Mouse (Mus musculus) regulatory T cell (primary cell): ENCODE data around the gene Zbtb6.

Experiments used
- in situ Hi-C: fragments of 300-600 bp; cut with MboI, MseI; formaldehyde crosslinking; loops from one replicate; pipeline ENCODE4 v1.15.1; 2025; ENCODE audit warnings: high pct_unique_total_duplicates

Zbtb6 gene

DNA sequence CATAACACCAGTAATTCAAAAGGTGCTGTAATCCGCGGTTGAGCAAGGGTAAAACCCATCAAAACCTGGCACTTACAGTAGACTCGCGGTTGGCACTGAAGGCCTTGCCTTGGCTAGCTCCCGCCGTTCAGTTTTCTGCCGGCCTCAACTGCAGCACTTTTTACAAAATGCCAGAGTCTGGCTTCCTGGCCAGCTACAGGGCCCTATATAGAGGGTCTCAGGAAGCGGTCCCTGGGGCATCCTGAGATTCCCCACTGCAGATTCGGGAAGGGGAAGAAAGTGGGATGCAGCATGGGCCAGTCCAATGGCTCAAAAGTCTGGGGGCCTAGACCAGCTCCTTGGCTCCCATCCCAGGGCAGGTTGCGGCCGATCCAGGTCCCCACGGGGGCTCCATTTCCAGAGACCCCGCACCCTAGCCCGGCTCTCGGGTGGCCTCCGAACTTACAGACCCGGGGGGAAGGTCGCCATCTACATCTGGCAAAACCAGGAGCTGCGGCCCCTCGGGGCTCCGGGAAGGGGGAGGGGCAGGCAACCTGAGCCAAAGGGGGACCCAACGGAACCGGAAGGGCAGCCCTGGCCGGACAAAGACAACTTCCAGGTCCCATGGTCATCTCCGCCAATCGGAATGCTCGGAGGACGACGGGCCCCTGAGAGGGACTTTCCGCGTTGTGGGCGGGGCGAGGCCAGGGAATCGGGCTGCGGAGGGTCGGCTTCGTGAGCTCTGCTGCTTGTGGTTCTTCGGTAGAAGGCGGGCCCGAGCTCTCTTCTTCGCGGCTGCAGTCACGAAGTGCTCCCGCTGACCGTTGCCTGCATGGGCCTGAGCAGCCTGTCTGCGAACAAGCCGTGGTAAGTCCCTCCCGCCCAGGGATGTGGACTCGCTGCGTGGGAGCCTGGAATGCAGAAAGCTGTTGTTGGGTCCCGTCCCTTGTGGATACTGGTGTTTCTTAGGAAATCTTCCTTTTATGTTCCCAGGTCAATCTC lies at the start of gene Zbtb6, which contains the start of the genes Zbtb26 and Rabgap1:
Zbtb6 (minus strand) TSS at position 561 of the 981 bp plus-strand sequence.
Zbtb26 (minus strand) TSS at position 525 of the 981 bp plus-strand sequence.
Rabgap1 (plus strand) TSS at position 669 of the 981 bp plus-strand sequence.
- in situ Hi-C loops, result no loop called here

DNA sequence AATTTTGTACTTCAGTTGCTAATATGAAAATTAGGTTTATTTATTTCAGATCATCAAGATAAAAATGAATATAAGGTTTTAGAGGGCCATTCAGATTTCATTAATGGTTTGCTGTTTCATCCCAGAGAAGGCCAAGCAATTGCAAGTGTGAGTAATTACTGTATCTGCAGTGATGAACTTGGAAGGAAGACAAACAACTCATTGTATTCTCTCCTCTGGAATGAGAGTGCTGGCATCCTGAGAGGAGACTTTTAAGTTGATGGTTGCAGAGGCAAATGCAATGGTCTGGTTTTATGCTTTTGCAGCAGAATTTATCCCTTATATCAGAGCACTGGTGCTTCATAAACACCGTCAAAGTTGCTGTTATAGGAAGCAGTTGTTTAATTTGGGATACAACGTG lies 46.0 kb upstream of the Zbtb6 start:
- in situ Hi-C loops, result no loop called here

DNA sequence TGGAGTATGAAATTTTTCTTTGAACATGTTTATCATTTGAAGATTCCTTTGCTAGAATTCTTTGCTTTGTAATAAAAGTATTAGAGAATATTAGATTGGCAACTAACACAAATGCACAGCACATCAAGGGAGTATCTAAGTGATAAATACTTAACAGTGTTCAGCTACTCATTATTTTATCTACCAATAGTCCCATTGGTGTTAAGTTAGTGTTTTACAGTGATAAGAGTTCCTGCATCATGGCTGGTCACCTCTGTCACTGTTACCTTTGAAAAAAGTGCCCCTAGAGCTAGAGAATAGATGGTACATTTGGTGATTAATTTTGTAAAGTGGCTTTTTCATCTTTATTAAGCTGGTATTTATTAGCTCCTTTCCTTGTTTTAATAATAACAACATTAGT lies 43.4 kb upstream of the Zbtb6 start:
- in situ Hi-C loops, result no loop called here

DNA sequence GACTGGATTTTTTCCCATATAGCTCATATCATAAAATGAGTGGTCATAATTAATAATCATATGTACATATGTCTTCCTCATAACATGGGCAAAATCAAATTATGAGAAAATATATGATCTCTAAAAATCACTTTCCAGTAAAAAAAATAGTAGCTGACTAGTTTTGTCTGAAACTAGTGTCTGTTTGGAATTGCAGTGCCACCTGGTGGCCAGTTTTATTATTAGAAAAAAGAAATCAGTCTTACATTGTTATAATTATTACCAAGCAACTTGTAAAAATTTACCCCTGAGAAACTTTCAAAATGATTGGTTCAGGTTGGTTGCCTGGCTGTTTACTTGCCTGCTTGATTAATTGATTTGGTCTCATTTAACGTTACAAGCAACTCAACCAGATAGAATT lies 42.4 kb upstream of the Zbtb6 start:
- in situ Hi-C loops, result no loop called here

DNA sequence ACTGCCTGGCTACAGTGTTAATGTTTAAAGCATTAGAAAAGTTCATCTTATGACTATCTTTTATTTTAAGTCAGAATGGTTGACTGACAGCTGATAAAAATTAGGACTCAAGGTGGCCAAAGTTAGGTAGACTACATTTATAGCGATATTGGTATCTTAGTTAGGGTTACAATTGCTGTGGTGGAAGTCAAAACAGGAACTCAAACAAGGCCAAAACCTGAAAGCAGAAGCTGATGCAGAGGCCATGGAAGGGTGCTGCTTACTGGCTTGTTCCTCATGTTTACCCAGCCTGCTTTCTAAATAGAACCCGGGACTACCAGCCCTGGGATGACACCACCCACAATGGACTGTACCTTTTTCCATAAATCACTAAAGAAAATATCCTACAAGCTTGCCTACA lies 41.2 kb upstream of the Zbtb6 start:
- in situ Hi-C loops, result no loop called here

DNA sequence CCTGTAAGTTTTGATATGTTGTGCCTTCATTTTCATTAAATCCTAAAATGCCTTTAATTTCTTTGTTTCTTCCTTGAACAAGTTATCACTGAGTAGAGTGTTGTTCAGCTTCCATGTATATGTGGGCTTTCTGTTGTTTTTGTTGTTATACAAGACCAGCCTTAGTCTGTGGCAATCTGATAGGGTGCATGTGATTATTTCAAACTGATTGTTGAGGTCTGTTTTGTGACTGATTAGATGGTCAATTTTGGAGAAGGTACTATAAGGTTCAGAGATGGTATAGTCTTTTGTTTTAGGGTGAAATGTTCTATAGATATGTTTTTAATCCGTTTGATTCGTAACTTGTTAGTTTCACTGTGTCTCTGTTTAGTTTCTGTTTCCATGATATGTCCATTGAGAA lies 37.1 kb upstream of the Zbtb6 start:
- in situ Hi-C loops, result no loop called here

DNA sequence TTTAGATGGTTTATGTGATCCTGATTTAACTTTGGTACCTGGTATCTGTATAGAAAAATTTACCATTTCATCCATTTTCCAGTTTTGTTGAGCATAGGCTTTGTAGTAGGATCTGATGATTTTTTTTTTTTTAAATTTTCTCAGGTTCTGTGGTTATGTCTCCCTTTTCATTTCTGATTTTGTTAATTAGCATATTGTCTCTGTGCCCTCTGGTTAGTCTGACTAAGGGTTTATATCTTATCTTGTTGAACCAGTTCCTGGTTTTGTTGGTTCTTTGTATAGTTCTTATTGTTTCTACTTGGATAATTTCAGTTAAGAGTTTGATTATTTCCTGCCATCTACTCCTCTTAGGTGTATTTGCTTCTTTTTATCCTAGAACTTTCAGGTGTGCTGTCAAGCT lies 36.6 kb upstream of the Zbtb6 start:
- in situ Hi-C loops, result no loop called here

DNA sequence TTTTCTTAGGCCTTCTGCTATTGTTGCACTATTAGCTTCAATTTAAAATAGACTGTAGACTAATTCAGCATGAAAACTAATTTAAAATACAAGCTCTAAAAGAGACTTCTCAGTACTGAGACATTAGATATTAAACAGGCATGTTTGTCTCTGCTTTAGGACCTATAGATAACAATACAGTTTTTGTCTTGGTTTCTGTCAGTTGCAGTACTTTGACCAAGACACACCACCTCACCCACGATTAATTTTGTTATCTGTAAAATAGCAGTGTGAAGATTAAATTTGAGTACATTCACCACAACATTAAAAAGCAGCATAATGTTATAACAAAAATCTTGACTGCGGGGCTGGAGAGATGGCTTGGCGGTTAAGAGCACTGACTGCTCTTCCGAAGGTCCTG lies 23.3 kb upstream of the Zbtb6 start:
- in situ Hi-C loops, result no loop called here

DNA sequence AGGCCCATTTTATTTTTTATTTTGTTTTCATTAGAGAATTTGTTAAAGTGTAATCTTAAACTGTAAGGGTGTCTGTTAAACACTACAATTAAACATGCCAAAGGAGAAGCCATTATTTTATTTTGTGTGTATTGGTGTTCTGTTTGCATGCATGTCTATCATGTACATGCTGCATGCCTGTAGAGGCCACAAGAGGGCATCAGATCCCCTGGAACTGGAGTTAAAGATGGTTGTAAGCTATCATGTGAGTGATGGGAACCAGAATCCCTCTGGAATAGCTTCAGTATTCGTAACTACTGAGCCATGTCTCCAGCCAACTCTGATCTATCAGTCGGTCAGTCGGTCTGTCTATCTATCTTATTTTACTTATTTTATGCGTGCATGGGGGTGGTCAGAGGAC lies 17.7 kb upstream of the Zbtb6 start:
- in situ Hi-C loops, result no loop called here

DNA sequence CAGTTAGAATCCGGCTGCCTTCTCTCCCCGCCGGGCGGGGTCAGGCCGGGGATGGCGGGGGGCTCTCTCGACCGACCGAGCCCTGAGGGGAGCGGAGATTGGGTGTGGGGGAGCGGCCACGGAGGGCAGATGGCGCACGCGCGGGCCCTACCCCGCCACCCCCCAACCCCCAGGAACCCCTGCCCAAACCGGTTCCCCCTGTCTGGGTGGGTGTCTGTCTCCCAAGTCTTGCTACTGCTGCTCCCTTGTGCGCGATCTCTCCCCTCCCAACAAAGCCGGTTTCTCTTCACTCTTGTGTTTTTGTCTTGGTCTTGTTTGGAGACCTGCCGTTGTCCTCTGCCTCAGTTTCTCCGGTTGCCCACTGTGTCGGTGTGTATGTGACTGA lies 9.4 kb upstream of the Zbtb6 start:
- in situ Hi-C loops, result no loop called here

DNA sequence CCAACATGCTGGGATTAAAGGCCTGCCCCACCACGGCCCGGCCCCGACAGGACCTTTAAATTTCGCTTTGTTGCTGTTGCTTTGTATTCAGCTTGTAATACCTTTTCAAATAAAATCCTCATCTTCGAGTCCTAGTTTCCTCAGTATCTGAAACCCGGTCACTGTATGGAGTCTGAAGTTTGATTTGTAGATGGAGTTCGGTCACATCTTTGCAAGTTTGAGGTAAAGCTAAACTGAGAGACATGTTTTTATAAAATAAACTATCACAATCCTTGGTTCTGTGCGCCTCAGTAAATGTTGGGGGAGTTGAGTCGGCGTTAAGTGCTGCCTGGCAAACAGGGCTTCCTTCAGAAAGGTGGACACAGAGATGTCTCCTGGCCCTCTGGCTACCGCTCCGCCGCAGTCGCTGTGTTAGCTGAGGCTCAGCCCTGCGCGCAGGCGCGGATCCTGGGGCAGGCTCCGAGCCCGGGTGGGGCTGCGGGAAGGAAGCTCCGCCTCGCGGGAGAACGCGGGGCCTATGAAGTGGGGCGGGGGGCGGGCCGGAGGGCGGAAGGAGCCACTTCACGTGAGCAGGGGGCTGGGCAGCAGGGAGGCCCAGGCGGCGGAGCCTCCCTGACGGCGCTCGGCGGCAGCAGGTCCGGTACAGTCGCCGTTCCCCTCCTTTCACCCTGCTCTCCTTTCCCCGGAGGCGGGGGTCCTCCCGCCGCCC lies 8.8 kb upstream of the Zbtb6 start:
- in situ Hi-C loops, result no loop called here

DNA sequence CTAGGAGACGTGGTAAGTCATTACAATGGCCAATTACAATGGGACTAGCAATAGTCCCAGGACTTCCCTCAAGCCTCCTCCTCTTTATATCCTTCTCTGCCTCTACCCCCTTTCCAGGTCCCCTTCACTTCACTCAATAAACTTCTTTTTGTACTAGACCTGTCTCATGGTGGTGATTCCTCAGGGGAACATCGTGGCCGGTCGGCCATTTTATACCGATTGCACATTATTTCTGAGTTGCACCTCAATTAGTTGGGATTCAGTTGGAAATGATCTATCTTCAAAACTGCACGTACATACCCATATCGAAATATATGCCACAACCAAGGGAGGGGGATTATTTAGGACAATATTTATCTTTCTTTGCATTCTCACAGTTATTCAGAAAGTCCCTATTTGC lies 11.4 kb downstream of the Zbtb6 start:
- in situ Hi-C loops, result no loop called here

DNA sequence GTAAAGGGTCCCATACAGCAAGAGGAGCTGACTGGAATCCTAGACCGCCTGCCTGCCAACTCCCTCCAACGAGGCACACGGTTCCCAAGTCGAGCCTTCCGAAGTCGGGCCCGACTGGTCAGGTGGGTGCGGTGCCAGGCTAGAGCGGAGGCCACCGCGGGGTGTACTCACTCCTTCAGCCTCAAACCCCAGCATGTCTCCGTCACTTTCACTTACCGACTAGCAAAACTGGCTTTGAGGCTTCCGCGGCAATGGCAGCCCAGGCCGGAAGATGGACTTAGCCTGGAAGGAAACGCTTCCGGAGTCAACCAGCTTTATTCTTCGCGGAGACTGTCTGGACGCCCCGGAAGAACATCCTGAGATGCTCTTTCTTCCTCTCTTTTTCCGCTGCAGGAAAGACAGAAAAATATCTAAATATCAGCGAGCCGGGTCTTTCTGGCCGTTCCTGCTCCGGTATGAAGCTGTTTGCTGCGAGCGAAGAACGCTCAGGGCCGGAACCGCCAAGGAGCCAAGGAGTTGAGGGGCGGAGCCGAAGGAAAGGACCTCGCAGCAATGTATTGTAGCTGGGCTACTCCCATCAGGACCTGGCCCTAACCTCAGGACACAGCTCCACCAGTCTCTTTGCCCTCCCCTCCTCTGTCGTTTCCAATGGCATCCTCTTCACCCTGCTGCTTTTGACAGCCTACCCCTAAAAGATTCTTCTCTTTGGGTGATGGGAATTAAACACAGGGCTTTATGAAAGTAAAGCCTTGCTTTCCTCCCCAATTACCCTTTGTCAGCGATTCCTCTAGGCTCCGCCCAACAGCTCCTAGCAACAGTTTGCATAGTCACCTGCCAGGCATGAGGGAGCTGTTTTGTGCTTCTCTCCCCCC lies 12.1 kb downstream of the Zbtb6 start:
- in situ Hi-C loops, result no loop called here

DNA sequence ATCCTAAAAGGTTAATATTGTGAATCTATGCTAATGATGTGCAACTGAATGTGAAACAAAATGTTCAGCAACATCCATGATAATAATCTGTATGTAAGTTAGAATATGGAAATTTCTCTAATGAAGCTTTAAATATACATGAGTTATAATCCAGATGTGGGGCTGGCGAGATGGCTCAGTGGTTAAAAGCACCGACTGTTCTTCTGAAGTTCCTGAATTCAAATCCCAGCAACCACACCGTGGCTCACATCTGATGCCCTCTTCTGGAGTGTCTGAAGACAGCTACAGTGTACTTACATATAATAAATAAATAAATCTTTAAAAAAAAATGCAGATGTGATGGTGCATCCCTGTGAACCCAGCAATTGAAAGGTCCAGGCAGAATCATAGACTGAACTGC lies 19.3 kb downstream of the Zbtb6 start:
- in situ Hi-C loops, result no loop called here

DNA sequence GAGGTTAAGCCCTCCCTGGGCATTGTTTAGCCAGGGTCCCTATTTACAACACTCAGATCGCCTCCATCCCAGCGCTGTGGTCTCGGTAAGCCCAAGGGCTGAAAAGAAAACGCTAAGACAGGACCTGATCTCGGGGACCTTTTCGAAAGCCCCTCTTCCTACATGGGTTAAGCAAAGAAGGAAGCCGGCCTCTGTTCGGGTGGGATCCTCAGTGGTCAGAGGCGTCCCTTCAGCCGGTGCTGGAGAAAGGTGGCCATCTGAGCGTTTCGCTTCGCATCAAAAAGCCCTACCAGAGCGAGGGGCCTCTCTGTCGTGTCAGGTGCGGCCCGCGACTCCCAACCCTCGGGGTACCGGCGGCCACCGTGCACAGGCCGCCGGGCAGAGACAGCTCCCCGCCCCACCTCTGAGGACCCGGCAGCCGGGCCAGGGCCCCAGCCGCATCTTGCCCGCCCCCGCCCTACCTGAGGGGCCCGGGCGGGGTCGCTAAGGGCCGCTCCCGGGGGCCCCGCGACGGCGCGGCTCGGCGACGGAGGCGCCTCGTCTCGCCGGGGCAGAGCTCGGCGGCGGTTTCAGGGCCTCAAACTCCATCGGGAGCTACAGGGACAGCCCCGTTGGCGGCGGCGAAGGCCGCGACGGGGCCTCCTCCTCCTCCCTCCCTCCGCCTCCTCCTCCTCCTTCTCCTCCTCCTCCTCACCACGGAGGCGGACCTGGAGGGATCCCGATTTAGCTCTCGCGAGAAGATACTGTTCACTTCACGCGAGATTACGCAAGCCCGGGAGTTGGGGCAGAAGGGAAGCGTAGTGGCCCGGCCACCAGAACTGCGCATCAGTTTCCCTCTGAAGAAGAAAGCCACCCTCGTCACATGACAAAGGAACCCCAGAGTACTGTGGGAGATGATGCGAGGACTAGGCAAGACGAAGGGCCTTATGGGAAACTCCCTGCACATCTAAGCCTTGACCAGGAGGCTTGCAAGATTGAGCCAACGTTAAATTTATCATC lies 20.4 kb downstream of the Zbtb6 start, which contains the start of gene Rc3h2:
Rc3h2 (minus strand) TSS at position 598 of the 999 bp plus-strand sequence.
- in situ Hi-C loops, result no loop called here

DNA sequence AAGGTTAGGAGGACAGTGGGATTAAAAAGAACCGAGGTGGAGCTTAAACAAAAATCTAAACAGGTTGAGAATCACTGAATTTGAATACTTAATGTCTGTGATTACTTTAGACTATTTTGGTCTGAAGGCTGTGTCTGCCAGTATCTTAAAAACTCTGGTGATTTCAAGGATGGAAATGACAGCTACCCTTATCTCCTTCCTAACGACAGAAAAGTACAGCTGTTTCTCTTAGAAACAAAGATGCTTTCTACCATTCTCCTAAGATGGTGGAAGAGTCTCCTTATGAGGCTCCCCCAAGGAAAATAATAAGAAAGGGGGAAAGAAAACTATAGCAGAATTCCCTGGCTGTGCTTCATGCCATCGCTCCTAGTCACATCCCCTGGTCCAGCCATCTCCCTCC lies 21.1 kb downstream of the Zbtb6 start:
- in situ Hi-C loops, result no loop called here

DNA sequence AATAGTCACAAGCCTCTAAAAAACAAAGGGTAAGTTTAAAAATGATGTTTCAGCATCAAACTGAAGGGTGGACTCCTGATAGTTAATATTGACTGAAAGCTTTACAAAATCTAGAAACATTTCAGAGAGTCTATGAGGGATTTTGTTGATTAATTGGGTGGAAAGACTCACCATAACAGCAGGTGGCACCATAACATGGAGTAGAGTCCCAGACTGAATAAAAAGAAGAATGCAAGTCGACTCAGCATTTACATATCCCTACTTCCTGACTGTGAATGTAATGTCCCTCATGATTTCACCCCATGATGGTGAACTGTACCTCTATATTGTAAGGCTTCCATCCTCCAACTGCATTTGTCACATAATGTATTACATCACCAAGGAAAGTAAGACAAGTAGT lies 47.4 kb downstream of the Zbtb6 start:
- in situ Hi-C loops, result no loop called here

DNA sequence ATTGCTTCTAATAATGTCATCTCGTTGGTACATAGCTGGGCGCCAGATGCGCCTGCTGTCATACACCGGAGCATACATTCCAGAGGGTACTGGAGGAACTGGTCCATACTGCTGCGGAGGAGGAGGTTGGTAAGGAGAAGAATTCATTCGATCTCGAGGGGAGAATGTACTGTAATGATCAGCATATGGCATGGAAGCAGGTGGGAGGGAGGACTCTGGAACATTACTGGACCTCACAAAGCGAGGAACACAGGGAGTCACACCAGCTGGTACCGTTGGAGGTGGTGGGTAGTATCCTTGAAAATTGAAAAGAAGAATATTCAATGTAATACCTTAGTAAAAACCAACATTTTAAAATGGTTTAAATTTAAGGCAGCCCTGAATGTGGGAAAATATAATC lies 60.0 kb downstream of the Zbtb6 start:
- in situ Hi-C loops, result loop anchor here (10.0 kb wide), 1 partner anchor 392 kb away; the partner anchor contains the start of gene Crb2

DNA sequence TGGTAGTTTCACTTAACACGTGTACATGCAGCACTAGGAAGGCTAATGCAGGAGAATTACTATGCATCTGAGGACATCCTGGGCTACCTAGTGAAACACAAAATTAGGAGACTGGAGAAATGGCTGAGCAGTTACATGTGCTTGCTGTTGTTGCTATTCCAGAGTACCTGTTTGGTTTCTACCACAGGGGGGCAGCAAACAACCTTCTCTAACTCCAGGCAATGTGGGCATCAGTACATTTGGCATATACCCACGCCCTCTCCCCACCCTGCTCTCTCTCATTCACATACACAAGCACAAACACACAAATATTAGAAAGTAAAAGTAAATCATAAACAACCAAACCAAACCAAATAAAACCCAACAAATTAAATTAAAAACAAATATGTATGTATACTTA lies 62.8 kb downstream of the Zbtb6 start:
- in situ Hi-C loops, result loop anchor here (10.0 kb wide), 1 partner anchor 395 kb away; the partner anchor contains the start of gene Crb2

DNA sequence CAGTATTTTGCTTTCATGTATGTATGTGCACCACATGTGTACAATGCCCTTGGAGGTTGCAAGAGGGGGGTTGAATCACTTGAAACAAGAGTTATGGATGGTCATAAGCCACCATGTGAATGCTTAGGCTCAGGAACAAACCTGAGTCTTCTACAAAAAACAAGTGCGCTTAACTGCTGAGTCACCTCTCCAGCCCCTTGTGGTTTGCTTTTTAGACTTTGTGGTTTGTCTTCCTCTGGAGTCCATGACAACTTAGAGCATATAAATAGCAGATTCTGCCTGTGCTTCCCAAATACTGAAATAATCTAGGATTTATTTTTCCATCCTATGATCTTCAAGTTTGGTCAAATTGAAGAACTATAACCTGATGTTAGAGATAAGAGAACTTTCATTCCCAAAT lies 67.0 kb downstream of the Zbtb6 start:
- in situ Hi-C loops, result no loop called here
